8 mouse cellular contexts compared by ENCODE assay signal in genomic region chr1:130462867-130463266, GRCm38 (mm10). TPM values are rescaled to one million over a fixed set of nuclear protein-coding genes. Genes with fewer than 3 reads are reported as not detected.
A peak's percentile ranks its signal among the peaks of the same experiment; 100 is the strongest.
DNase-seq lines count a peak whose midpoint lies in the region; ATAC-seq and TF ChIP-seq lines count a peak whose summit lies in the region.

No protein-coding gene starts in this region.

- H3K9ac ChIP-seq in heart, postnatal 0 days (replicated peaks; ENCODE audit: low read depth, low read length): peak overlapping the region; percentile 48
- H3K9ac ChIP-seq in midbrain, embryonic 11.5 days (ENCODE audit: low read length): peak overlapping the region; percentile 71

- H3K9me3 ChIP-seq in heart, postnatal 0 days (replicated peaks; ENCODE audit: control insufficient read depth, low read length): no peaks in the 10 kb centered on the region
- no peaks in the 10 kb centered on the region for H3K9me3 ChIP-seq in midbrain, embryonic 11.5 days (ENCODE audit: control insufficient read depth, low read length)

- H3K27ac ChIP-seq in heart, postnatal 0 days (ENCODE audit: low read depth): peak overlapping the region; percentile 36
- H3K27ac ChIP-seq in midbrain, embryonic 11.5 days (ENCODE audit: low read depth, low read length): no peak overlapping the region

- H3K4me2 ChIP-seq in heart, postnatal 0 days (ENCODE audit: low read depth, low read length): peak overlapping the region; percentile 71
- peak overlapping the region; percentile 81 for H3K4me2 ChIP-seq in midbrain, embryonic 11.5 days

- TF ChIP-seq EP300 in heart, postnatal 0 days (IDR thresholded peaks at IDR 0.05; ENCODE audit: low read depth): no peak

- H3K4me1 ChIP-seq in heart, postnatal 0 days (ENCODE audit: control insufficient read depth, insufficient read depth): no peaks in the 10 kb centered on the region; the same call in 1 of the 2 replicates
- no peaks in the 10 kb centered on the region for H3K4me1 ChIP-seq in midbrain, embryonic 11.5 days (ENCODE audit: control insufficient read depth, insufficient read depth, low read length)

- DNase-seq in frontal cortex, postnatal 36 days (ENCODE audit: low spot score in 2 of 2): no peak
- DNase-seq in right cerebral cortex, adult 2 months (ENCODE audit: low spot score in 2 of 2): peak; percentile 46
- DNase-seq in right cerebral cortex, postnatal 25 days: no peak
- DNase-seq in heart, postnatal 0 days (ENCODE audit: low spot score): peak; percentile 33
- no peak for DNase-seq in midbrain, embryonic 11.5 days (ENCODE audit: low spot score, missing footprints)
- DNase-seq in thymus, adult 18-20 months: no peak
- no peak for DNase-seq in spleen, postnatal 14 days (ENCODE audit: low spot score in 2 of 2)

- H3K36me3 ChIP-seq in heart, postnatal 0 days (replicated peaks; ENCODE audit: control insufficient read depth, insufficient read depth, low read length): no peaks in the 10 kb centered on the region
- H3K36me3 ChIP-seq in midbrain, embryonic 11.5 days (ENCODE audit: control insufficient read depth, insufficient read depth, low read length): no peaks in the 10 kb centered on the region

- peak; percentile 84 for ATAC-seq in frontal cortex, adult (ENCODE audit: low TSS enrichment)
- ATAC-seq in heart, postnatal 0 days (ENCODE audit: insufficient read depth, low read depth): peak; percentile 48
- ATAC-seq in midbrain, embryonic 11.5 days (ENCODE audit: low FRiP score): peak; percentile 80

- H3K4me3 ChIP-seq in heart, postnatal 0 days (ENCODE audit: low read depth, low read length): peak overlapping the region; percentile 62
- peak overlapping the region; percentile 62 for H3K4me3 ChIP-seq in midbrain, embryonic 11.5 days (ENCODE audit: low read depth, low read length)

- WGBS in heart, postnatal 0 days: 8% methylated on average over 4 of the region's 4 CpGs
- WGBS in midbrain, embryonic 11.5 days: 5% methylated on average over 4 of the region's 4 CpGs

- 0 out of 2 replicates have a peak, but pooled peaks cover 3% of the 10 kb centered on the region for H3K27me3 ChIP-seq in heart, postnatal 0 days (ENCODE audit: control insufficient read depth, insufficient read depth, low read length)
- H3K27me3 ChIP-seq in midbrain, embryonic 11.5 days (ENCODE audit: control insufficient read depth, insufficient read depth, low read length): no peaks in the 10 kb centered on the region

- no peak for TF ChIP-seq CTCF in heart, postnatal 0 days (IDR thresholded peaks at IDR 0.05; ENCODE audit: low read depth)

RNA-seq across cellular contexts. Expression of gene Cd55, which starts 0.3 kb away (rescaled TPM):
- total RNA-seq in heart, postnatal 0 days (2014; rRNA removed; ENCODE audit: low replicate concordance): 9.9 and 13.9 TPM in 2 replicates
- 9.0 and 10.0 TPM in 2 replicates for polyA plus RNA-seq in heart, postnatal 0 days (2015; fragmentation: Nextera tagmentation; extraction: Ambion mirVana)
- polyA plus RNA-seq in midbrain, embryonic 11.5 days (2014; fragmentation: Nextera tagmentation; extraction: Ambion mirVana): 2.8 and 4.6 TPM in 2 replicates

RNA-seq across cellular contexts. Expression of gene Cd55b, which starts 40.1 kb away (rescaled TPM):
- not detected in 2 replicates for total RNA-seq in heart, postnatal 0 days (2014; rRNA removed; ENCODE audit: low replicate concordance)
- polyA plus RNA-seq in heart, postnatal 0 days (2015; fragmentation: Nextera tagmentation; extraction: Ambion mirVana): not detected in 2 replicates
- not detected in 2 replicates for polyA plus RNA-seq in midbrain, embryonic 11.5 days (2014; fragmentation: Nextera tagmentation; extraction: Ambion mirVana)

Comparison
In these comparisons a context has a peak if more than half of its experiments do, and no peak if none do; other contexts are left out.
1. DNase-seq: peak in right cerebral cortex, adult 2 months (2 of 2) and heart, postnatal 0 days (single experiment); none in frontal cortex, postnatal 36 days (0 of 2), right cerebral cortex, postnatal 25 days (single experiment), midbrain, embryonic 11.5 days (single experiment), thymus, adult 18-20 months (0 of 2) and spleen, postnatal 14 days (0 of 2).
2. Peak in every context shown above with its lines, with median percentiles within 50 percentile points of each other: ATAC-seq.